Mouse (Mus musculus): ENCODE data around the gene Nfatc2. TPM values are rescaled to one million over a fixed set of nuclear protein-coding genes. Genes with fewer than 3 reads are reported as not detected.

Nfatc2 gene
- polyA plus RNA-seq, 1 experiment from 2014 or later: 3.7 TPM

- peaks cover 22% of the 10 kb centered on the region for H3K4me1 ChIP-seq (replicated peaks; ENCODE audit: control insufficient read depth, insufficient read depth, low read length)
- ATAC-seq (ENCODE audit: low FRiP score) (peak; percentile 53; the same call in 1 of the 2 replicates), DNase-seq (ENCODE audit: low spot score) (peak; percentile 87)
- H3K4me2 ChIP-seq (replicated peaks): no peak overlapping the region
- H3K9me3 ChIP-seq (ENCODE audit: control insufficient read depth, low read length): no peaks in the 10 kb centered on the region
- H3K27ac ChIP-seq: no peak overlapping the region
- H3K36me3 ChIP-seq (replicated peaks; ENCODE audit: control insufficient read depth, insufficient read depth): peaks cover 15% of the 10 kb centered on the region
- H3K4me3 ChIP-seq (replicated peaks; ENCODE audit: low read length): no peak overlapping the region
- H3K27me3 ChIP-seq (ENCODE audit: control insufficient read depth, insufficient read depth, low read length): no peaks in the 10 kb centered on the region
- WGBS: 27% methylated on average over 8 of the region's 8 CpGs
- no peak overlapping the region for H3K9ac ChIP-seq
These were observed 27.3 kb upstream of the Nfatc2 start for GRCm38 (mm10) chr2:168628787-168629186.

DNA sequence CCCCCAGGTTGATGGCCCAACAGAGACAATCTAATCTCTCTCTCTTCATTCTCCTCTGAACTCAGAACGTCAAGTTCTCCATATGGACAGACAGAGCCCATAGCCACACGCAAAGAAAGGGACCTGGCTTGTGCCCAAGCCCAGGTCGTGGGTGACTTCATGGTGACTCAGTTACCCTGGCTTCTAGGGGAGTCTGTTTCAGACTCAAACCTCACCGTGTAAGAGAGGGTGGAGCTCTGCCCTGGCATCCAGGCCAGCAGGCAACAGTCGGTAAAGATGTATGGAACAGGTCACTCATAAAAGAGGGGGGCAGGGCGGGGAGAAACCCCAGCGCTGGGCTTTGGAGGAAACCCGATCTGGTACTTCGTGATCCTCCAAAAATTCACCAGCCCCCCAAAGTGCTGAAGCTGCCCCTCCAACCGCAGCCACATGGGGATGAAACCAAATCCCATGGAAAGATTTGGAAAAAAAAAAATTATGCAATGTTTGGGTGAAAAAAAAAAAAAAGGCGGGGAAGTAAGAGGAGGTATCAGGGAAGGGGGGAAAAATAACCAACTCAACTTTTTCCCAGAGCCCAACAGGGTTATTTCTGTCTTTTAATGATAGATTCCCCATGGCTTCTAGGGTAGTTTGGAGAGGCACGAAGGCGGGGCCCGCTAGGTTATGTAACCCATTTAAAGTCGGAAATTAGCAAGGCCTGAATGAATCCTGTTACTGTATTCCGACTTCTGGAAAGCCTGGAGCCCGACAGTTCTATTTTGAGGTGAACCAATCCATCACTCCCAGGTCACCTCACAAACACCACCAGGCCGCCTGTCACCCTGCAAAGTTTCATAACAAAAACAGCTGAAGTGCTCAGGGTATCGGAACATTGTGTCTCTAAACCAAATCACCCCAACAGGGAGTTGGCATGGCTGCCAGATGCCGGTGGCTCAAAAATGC is 26.6 kb upstream of the Nfatc2 start:
- Histone ChIP-seq H3K27me3 (ENCODE audit: control insufficient read depth, insufficient read depth, low read length) (no peaks in the 10 kb centered on the region), H3K4me1 (replicated peaks; ENCODE audit: control insufficient read depth, insufficient read depth, low read length) (peaks cover 22% of the 10 kb centered on the region), H3K9ac (no peak overlapping the region), H3K4me2 (replicated peaks) (no peak overlapping the region), H3K4me3 (replicated peaks; ENCODE audit: low read length) (no peak overlapping the region), H3K36me3 (replicated peaks; ENCODE audit: control insufficient read depth, insufficient read depth) (peaks cover 9% of the 10 kb centered on the region), H3K27ac (no peak overlapping the region), H3K9me3 (ENCODE audit: control insufficient read depth, low read length) (no peaks in the 10 kb centered on the region)
- WGBS: 62% methylated on average over 20 of the region's 20 CpGs
- DNase-seq (ENCODE audit: low spot score) (no peak), ATAC-seq (ENCODE audit: low FRiP score) (no peak)

DNA sequence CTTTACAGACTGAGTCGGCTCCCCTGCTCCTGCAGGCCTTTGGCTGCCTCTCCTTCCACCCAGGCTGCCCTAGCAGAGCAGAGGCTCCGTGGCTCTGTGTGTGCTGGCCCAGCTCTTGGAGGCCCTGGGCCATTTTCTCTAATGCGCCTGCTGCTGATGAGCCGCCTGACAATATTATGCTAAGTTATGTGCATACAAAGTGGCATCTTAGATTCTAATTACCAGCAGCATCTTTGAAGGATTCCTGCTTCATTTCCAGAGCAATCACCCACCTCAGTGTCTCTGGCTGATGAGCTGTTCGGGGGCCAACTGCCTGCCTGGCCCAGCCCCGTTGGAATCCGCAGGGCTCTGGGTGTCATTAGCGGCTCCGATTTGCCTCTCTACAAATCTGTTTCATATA is 24.9 kb upstream of the Nfatc2 start:
- no peak overlapping the region for H3K4me2 ChIP-seq (replicated peaks)
- H3K36me3 ChIP-seq (replicated peaks; ENCODE audit: control insufficient read depth, insufficient read depth): no peaks in the 10 kb centered on the region
- H3K4me3 ChIP-seq (replicated peaks; ENCODE audit: low read length): no peak overlapping the region
- H3K27me3 ChIP-seq (ENCODE audit: control insufficient read depth, insufficient read depth, low read length): no peaks in the 10 kb centered on the region
- H3K4me1 ChIP-seq (replicated peaks; ENCODE audit: control insufficient read depth, insufficient read depth, low read length): peaks cover 22% of the 10 kb centered on the region
- ATAC-seq (ENCODE audit: low FRiP score): peak; percentile 75
- WGBS: 25% methylated on average over 9 of the region's 9 CpGs
- H3K27ac ChIP-seq: peak overlapping the region; percentile 61
- DNase-seq (ENCODE audit: low spot score): peak; percentile 52
- H3K9ac ChIP-seq: no peak overlapping the region
- no peaks in the 10 kb centered on the region for H3K9me3 ChIP-seq (ENCODE audit: control insufficient read depth, low read length)

DNA sequence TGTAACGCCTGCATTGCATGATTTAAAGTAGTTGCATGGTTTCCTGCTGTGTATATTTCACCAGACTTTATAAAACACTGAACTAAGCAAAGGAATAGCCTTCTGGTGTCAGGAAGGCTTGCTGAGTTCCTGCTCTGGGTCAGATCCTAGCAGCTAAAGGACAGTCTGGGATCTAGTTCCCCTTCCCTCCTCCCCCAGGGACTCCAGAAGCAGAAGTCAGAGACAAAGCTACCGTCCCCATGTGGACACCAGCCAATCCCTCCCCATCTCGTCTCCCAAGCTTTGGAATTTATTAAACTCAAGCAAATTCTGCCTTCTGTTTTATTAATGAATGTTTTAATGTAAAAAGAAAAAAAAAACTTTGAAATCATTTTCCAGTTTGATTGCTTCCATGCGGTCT is 23.6 kb upstream of the Nfatc2 start:
- H3K27ac ChIP-seq: no peak overlapping the region
- H3K4me3 ChIP-seq (replicated peaks; ENCODE audit: low read length): no peak overlapping the region
- H3K9me3 ChIP-seq (ENCODE audit: control insufficient read depth, low read length): no peaks in the 10 kb centered on the region
- H3K4me1 ChIP-seq (replicated peaks; ENCODE audit: control insufficient read depth, insufficient read depth, low read length): peaks cover 22% of the 10 kb centered on the region
- DNase-seq (ENCODE audit: low spot score): no peak
- no peak overlapping the region for H3K9ac ChIP-seq
- no peaks in the 10 kb centered on the region for H3K27me3 ChIP-seq (ENCODE audit: control insufficient read depth, insufficient read depth, low read length)
- no peak for ATAC-seq (ENCODE audit: low FRiP score)
- 62% methylated on average over 4 of the region's 4 CpGs for WGBS
- no peak overlapping the region for H3K4me2 ChIP-seq (replicated peaks)
- H3K36me3 ChIP-seq (replicated peaks; ENCODE audit: control insufficient read depth, insufficient read depth): no peaks in the 10 kb centered on the region

- Histone ChIP-seq H3K9ac (no peak overlapping the region), H3K27me3 (ENCODE audit: control insufficient read depth, insufficient read depth, low read length) (no peaks in the 10 kb centered on the region), H3K9me3 (ENCODE audit: control insufficient read depth, low read length) (no peaks in the 10 kb centered on the region), H3K4me2 (replicated peaks) (no peak overlapping the region), H3K27ac (no peak overlapping the region), H3K36me3 (replicated peaks; ENCODE audit: control insufficient read depth, insufficient read depth) (no peaks in the 10 kb centered on the region), H3K4me1 (replicated peaks; ENCODE audit: control insufficient read depth, insufficient read depth, low read length) (peaks cover 8% of the 10 kb centered on the region; the same call in 1 of the 2 replicates), H3K4me3 (replicated peaks; ENCODE audit: low read length) (no peak overlapping the region)
- no peak for DNase-seq (ENCODE audit: low spot score)
- ATAC-seq (ENCODE audit: low FRiP score): no peak
- WGBS: 70% methylated on average over 11 of the region's 11 CpGs
These were observed 19.8 kb upstream of the Nfatc2 start for GRCm38 (mm10) chr2:168621111-168621802.

GRCm38 (mm10) chr2:168618205-168618717 is 16.8 kb upstream of the Nfatc2 start:
- Histone ChIP-seq H3K9me3 (ENCODE audit: control insufficient read depth, low read length) (no peaks in the 10 kb centered on the region), H3K4me1 (replicated peaks; ENCODE audit: control insufficient read depth, insufficient read depth, low read length) (no peaks in the 10 kb centered on the region), H3K36me3 (replicated peaks; ENCODE audit: control insufficient read depth, insufficient read depth) (no peaks in the 10 kb centered on the region), H3K27ac (peak overlapping the region; percentile 11; the same call in 1 of the 2 replicates), H3K4me3 (replicated peaks; ENCODE audit: low read length) (no peak overlapping the region), H3K9ac (no peak overlapping the region), H3K4me2 (replicated peaks) (no peak overlapping the region), H3K27me3 (ENCODE audit: control insufficient read depth, insufficient read depth, low read length) (no peaks in the 10 kb centered on the region)
- no peak for DNase-seq (ENCODE audit: low spot score)
- 73% methylated on average over 15 of the region's 15 CpGs for WGBS
- no peak for ATAC-seq (ENCODE audit: low FRiP score)

GRCm38 (mm10) chr2:168615160-168615559 is 13.7 kb upstream of the Nfatc2 start:
- Histone ChIP-seq H3K27ac (no peak overlapping the region), H3K27me3 (ENCODE audit: control insufficient read depth, insufficient read depth, low read length) (no peaks in the 10 kb centered on the region), H3K4me2 (replicated peaks) (no peak overlapping the region), H3K9ac (no peak overlapping the region), H3K4me1 (replicated peaks; ENCODE audit: control insufficient read depth, insufficient read depth, low read length) (no peaks in the 10 kb centered on the region), H3K4me3 (replicated peaks; ENCODE audit: low read length) (no peak overlapping the region), H3K36me3 (replicated peaks; ENCODE audit: control insufficient read depth, insufficient read depth) (no peaks in the 10 kb centered on the region), H3K9me3 (ENCODE audit: control insufficient read depth, low read length) (no peaks in the 10 kb centered on the region)
- whole genome bisulfite sequencing: 64% methylated on average over 3 of the region's 3 CpGs
- ATAC-seq (ENCODE audit: low FRiP score) (no peak), DNase-seq (ENCODE audit: low spot score) (no peak)

- H3K27ac ChIP-seq: no peak overlapping the region
- no peaks in the 10 kb centered on the region for H3K9me3 ChIP-seq (ENCODE audit: control insufficient read depth, low read length)
- H3K9ac ChIP-seq: no peak overlapping the region
- no peak overlapping the region for H3K4me2 ChIP-seq (replicated peaks)
- DNase-seq (ENCODE audit: low spot score) (no peak), ATAC-seq (ENCODE audit: low FRiP score) (no peak)
- no peaks in the 10 kb centered on the region for H3K36me3 ChIP-seq (replicated peaks; ENCODE audit: control insufficient read depth, insufficient read depth)
- H3K27me3 ChIP-seq (ENCODE audit: control insufficient read depth, insufficient read depth, low read length): no peaks in the 10 kb centered on the region
- no peak overlapping the region for H3K4me3 ChIP-seq (replicated peaks; ENCODE audit: low read length)
- 0 out of 2 replicates have a peak, but pooled peaks cover 6% of the 10 kb centered on the region for H3K4me1 ChIP-seq (replicated peaks; ENCODE audit: control insufficient read depth, insufficient read depth, low read length)
- WGBS: 80% methylated on average over 18 of the region's 18 CpGs
These were observed 12.9 kb upstream of the Nfatc2 start for GRCm38 (mm10) chr2:168614170-168614872.

All from hindbrain, embryonic 14.5 days (tissue).